Mouse (Mus musculus) spleen, adult 2 months (tissue): ENCODE results near the gene Insr. TPM values are rescaled to one million over a fixed set of nuclear protein-coding genes. Genes with fewer than 3 reads are reported as not detected.

Experiments
- DNase-seq, 2 experiments: peaks; one replicate each; pipeline versions ENCODE4 v3.0.0 to v3.0.0-alpha.2; 2012 to 2021; ENCODE audit warnings: low spot score in 2 of 2, low read depth in 1 of 2
- H3K27ac ChIP-seq: fragments of 200-500 bp; 2 replicates; pipeline ENCODE4 v1.5.1; 2012; ENCODE audit warnings: low read length, inconsistent platforms; ENCODE audit not compliant: insufficient read depth
- H3K27me3 ChIP-seq: fragments of 200-500 bp; 2 replicates; pipeline ENCODE4 v1.6.1; 2012; ENCODE audit warnings: mild to moderate bottlenecking, moderate library complexity, low read length, inconsistent platforms; ENCODE audit not compliant: control insufficient read depth, insufficient read depth
- H3K36me3 ChIP-seq: fragments of 200-500 bp; 2 replicates; pipeline ENCODE4 v1.6.1; 2012; ENCODE audit warnings: mild to moderate bottlenecking, low read length, inconsistent platforms; ENCODE audit not compliant: control insufficient read depth, insufficient read depth
- H3K4me1 ChIP-seq: fragments of 200-500 bp; 2 replicates; pipeline ENCODE4 v1.6.1; 2011; ENCODE audit warnings: inconsistent platforms; ENCODE audit not compliant: control insufficient read depth, insufficient read depth, insufficient read length
- H3K4me3 ChIP-seq: fragments of 200-500 bp; 2 replicates; pipeline ENCODE4 v1.5.1; 2011; ENCODE audit warnings: mild to moderate bottlenecking, inconsistent platforms; ENCODE audit not compliant: insufficient read depth, insufficient read length; ENCODE audit errors: extremely low read depth
- CTCF ChIP-seq: fragments of 200-500 bp; IDR thresholded peaks from 2 replicates; pipeline ENCODE4 v1.5.1; 2011; ENCODE audit warnings: mild to moderate bottlenecking, inconsistent platforms; ENCODE audit not compliant: insufficient read depth, insufficient read length, insufficient replicate concordance; ENCODE audit errors: extremely low read depth
- POLR2A ChIP-seq: fragments of 200-500 bp; IDR thresholded peaks from 2 replicates; pipeline ENCODE4 v1.6.1; 2011; ENCODE audit warnings: low read depth, low read length, inconsistent platforms
- WGBS: fragments of 180-500 bp; shearing (Covaris S2); methylation state at CpG from one replicate; pipeline ENCODE4 v1.1.7; 2018; 5-methylcytosine and 5-hydroxymethylcytosine counted together
- polyA plus RNA-seq: library from polyadenylated mRNA; depleted of rRNA; stranded (reverse); fragments of >200 nt; gene quantifications from 2 replicates; pipeline ENCODE4 v1.2.3, GENCODE M21; 2012

The Insr gene
- polyA plus RNA-seq, 1 experiment: 7.2 TPM

GRCm38 (mm10) chr8:3261101-3261500 lies 18.3 kb downstream of the Insr start:
- no peak for TF ChIP-seq CTCF
- TF ChIP-seq POLR2A: no peak
- Histone ChIP-seq H3K27ac (no peak overlapping the region), H3K4me3 (no peak overlapping the region), H3K36me3 (peaks cover 5% of the 10 kb centered on the region; the same call in 1 of the 2 replicates), H3K27me3 (no peaks in the 10 kb centered on the region), H3K4me1 (peaks cover 4% of the 10 kb centered on the region; the same call in 1 of the 2 replicates)
- DNase-seq: no peak
- WGBS: 89% methylated on average over 5 of the region's 5 CpGs

DNA sequence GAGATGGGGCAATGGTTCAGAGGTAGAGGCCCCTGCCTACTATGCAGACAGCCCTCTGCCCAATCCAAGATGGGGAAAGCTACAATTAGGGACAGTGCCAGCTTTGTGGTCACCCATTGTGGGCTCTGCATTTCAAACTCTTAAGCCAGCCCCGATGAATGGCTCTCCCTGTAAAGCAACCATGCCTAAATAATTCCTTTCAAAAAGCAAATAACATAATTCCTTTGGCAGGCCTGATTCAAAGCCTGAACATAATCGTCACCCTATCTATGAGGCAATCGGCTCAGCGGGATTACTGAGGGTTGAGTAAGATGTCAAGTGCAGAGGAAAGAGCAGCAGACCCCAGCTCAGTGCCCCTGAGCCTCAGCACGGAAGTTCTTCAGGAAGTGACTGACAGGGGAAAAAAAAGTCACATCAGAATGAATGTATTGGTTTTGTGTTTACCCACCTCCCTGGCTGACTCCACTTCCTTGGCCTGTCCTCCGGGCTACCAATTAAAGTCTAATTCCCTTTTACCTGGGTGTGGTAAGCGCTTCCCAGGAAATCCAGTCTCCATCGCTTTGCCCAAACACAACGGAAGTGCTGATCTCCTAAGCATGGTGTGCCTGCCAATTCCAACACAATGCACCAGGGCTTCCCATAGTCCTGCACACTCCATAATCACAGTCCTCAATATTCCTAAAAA lies 19.1 kb downstream of the Insr start:
- no peak overlapping the region for H3K4me3 ChIP-seq

GRCm38 (mm10) chr8:3256147-3256940 lies 23.1 kb downstream of the Insr start:
- H3K4me1 ChIP-seq: peaks cover 4% of the 10 kb centered on the region; the same call in 1 of the 2 replicates
- H3K27ac ChIP-seq: no peak overlapping the region
- H3K36me3 ChIP-seq: peaks cover 8% of the 10 kb centered on the region; the same call in 1 of the 2 replicates
- TF ChIP-seq CTCF (no peak), POLR2A (no peak)
- H3K4me3 ChIP-seq: no peak overlapping the region
- no peaks in the 10 kb centered on the region for H3K27me3 ChIP-seq
- no peak for DNase-seq
- 93% methylated on average over 5 of the region's 5 CpGs for WGBS

More for the DNA sequence above, 19.1 kb downstream of the Insr start:
- Histone ChIP-seq H3K4me1 (peaks cover 4% of the 10 kb centered on the region; the same call in 1 of the 2 replicates), H3K27me3 (no peaks in the 10 kb centered on the region), H3K27ac (no peak overlapping the region), H3K36me3 (peaks cover 5% of the 10 kb centered on the region; the same call in 1 of the 2 replicates)
- no peak for TF ChIP-seq CTCF
- no peak for TF ChIP-seq POLR2A
- WGBS: 32% methylated on average over 9 of the region's 9 CpGs
- no peak for DNase-seq

GRCm38 (mm10) chr8:3255321-3255720 lies 24.1 kb downstream of the Insr start:
- Histone ChIP-seq H3K4me1 (peaks cover 4% of the 10 kb centered on the region; the same call in 1 of the 2 replicates), H3K36me3 (peaks cover 8% of the 10 kb centered on the region; the same call in 1 of the 2 replicates), H3K4me3 (no peak overlapping the region), H3K27me3 (no peaks in the 10 kb centered on the region), H3K27ac (no peak overlapping the region)
- TF ChIP-seq CTCF: no peak
- TF ChIP-seq POLR2A: no peak
- WGBS: 90% methylated on average over 1 of the region's 1 CpGs
- DNase-seq: no peak

GRCm38 (mm10) chr8:3253179-3253578 lies 26.2 kb downstream of the Insr start:
- no peak overlapping the region for H3K4me3 ChIP-seq
- WGBS: 49% methylated on average over 4 of the region's 4 CpGs
- H3K36me3 ChIP-seq: peaks cover 4% of the 10 kb centered on the region; the same call in 1 of the 2 replicates
- no peaks in the 10 kb centered on the region for H3K27me3 ChIP-seq
- DNase-seq: no peak
- H3K4me1 ChIP-seq: peaks cover 9% of the 10 kb centered on the region
- no peak overlapping the region for H3K27ac ChIP-seq
- no peak for TF ChIP-seq POLR2A
- TF ChIP-seq CTCF: no peak

DNA sequence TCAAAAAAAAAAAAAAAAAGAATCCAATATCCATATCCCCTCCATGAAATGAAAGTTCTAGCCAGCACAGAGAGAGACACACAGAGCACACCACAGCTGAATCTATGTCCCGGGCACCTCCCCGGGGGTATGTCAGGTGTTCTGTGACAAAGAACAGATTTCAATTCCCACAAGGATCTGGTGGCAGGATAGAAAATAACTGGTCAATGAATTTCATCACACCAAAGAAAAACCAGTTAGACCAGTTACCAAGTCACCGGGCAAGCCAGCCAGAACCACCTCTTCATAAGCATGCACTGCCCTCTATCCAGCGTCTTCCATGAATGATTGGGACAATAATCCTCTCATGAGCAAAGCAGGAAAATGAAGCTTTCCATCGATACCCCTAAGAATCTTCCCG lies 26.8 kb downstream of the Insr start:
- DNase-seq: no peak
- no peak overlapping the region for H3K27ac ChIP-seq
- TF ChIP-seq POLR2A (no peak), CTCF (no peak)
- peaks cover 9% of the 10 kb centered on the region for H3K4me1 ChIP-seq
- H3K27me3 ChIP-seq: no peaks in the 10 kb centered on the region
- WGBS: 96% methylated on average over 6 of the region's 6 CpGs
- H3K4me3 ChIP-seq: no peak overlapping the region
- peaks cover 2% of the 10 kb centered on the region; the same call in 1 of the 2 replicates for H3K36me3 ChIP-seq
